Comparison of ENCODE assay signal across 16 mouse cellular contexts in genomic region chr7:119847396-119847795, GRCm38 (mm10).
"Had no signal": no experiment of that assay in that cellular context is flagged by ENCODE, and none has a peak within 500 bp of the region (broad histone marks: within the 10 kb centered on the region; RNA-seq: fewer than 3 reads in every experiment).

No protein-coding gene starts in this region.

- H3K9me3 ChIP-seq: intestine, embryonic 15.5 days; limb, embryonic 12.5 days; midbrain, embryonic 15.5 days; neural tube, embryonic 12.5 days had no signal

- H3K4me2 ChIP-seq: intestine, embryonic 15.5 days; limb, embryonic 12.5 days; midbrain, embryonic 11.5 days; midbrain, embryonic 15.5 days; neural tube, embryonic 12.5 days had no signal

- H3K4me1 ChIP-seq: intestine, embryonic 15.5 days; limb, embryonic 12.5 days; midbrain, embryonic 15.5 days; neural tube, embryonic 12.5 days had no signal

- H3K4me3 ChIP-seq: intestine, embryonic 15.5 days; layer of hippocampus, adult 2 months; limb, embryonic 12.5 days; midbrain, embryonic 15.5 days; neural tube, embryonic 12.5 days had no signal

- H3K27me3 ChIP-seq: intestine, embryonic 15.5 days; limb, embryonic 12.5 days; midbrain, embryonic 15.5 days; neural tube, embryonic 12.5 days had no signal

- H3K27ac ChIP-seq: intestine, embryonic 15.5 days; kidney, postnatal 0 days; layer of hippocampus, adult 2 months; limb, embryonic 12.5 days; liver, embryonic 14.5 days; midbrain, embryonic 15.5 days; neural tube, embryonic 12.5 days had no signal

- DNase-seq: liver; lung, adult 2 months; lung, postnatal 36 days; right cerebral cortex, postnatal 4 days; spleen, adult 18-20 months; thymus, adult 18-20 months; thymus, postnatal 14 days had no signal

- H3K36me3 ChIP-seq: intestine, embryonic 15.5 days; midbrain, embryonic 15.5 days had no signal

- H3K9ac ChIP-seq: intestine, embryonic 15.5 days; limb, embryonic 12.5 days; liver, embryonic 14.5 days; midbrain, embryonic 15.5 days; neural tube, embryonic 12.5 days had no signal

- ATAC-seq: intestine, embryonic 15.5 days; lung, postnatal 0 days; midbrain, embryonic 15.5 days had no signal
